Mouse (Mus musculus) midbrain, embryonic 16.5 days (tissue): ENCODE measurements around the gene Abcc1. TPM values are rescaled to one million over a fixed set of nuclear protein-coding genes. Genes with fewer than 3 reads are reported as not detected.

Experiments used
- ATAC-seq: fragments of 200-750 bp; cut with Nextera tagmentation; 2 replicates; pipeline ENCODE4 v1.8.0; 2017; ENCODE audit warnings: moderate TSS enrichment
- H3K27ac ChIP-seq: fragments of 300-500 bp; sonication (generic); 2 replicates; pipeline ENCODE4 v1.5.1; 2014; ENCODE audit warnings: mild to moderate bottlenecking, low read length, mixed read lengths
- H3K27me3 ChIP-seq: fragments of 300-500 bp; sonication (generic); 2 replicates; pipeline ENCODE4 v1.6.1; 2014; ENCODE audit warnings: low read depth, low read length, mixed read lengths; ENCODE audit not compliant: control insufficient read depth, insufficient read depth
- H3K36me3 ChIP-seq: fragments of 300-500 bp; sonication (generic); 2 replicates; pipeline ENCODE4 v1.6.1; 2014; ENCODE audit warnings: mild to moderate bottlenecking, low read length, moderate library complexity, mixed read lengths; ENCODE audit not compliant: control insufficient read depth, insufficient read depth
- H3K4me1 ChIP-seq: fragments of 300-500 bp; sonication (generic); 2 replicates; pipeline ENCODE4 v1.6.1; 2014; ENCODE audit warnings: mild to moderate bottlenecking, low read length, mixed read lengths; ENCODE audit not compliant: control insufficient read depth, insufficient read depth
- H3K4me2 ChIP-seq: fragments of 300-500 bp; sonication (generic); 2 replicates; pipeline ENCODE4 v1.6.1; 2014; ENCODE audit warnings: mild to moderate bottlenecking, low read length, mixed read lengths
- H3K4me3 ChIP-seq: fragments of 300-500 bp; sonication (generic); 2 replicates; pipeline ENCODE4 v1.5.1; 2014; ENCODE audit warnings: low read depth, mild to moderate bottlenecking, low read length, moderate library complexity, mixed read lengths
- H3K9ac ChIP-seq: fragments of 300-500 bp; sonication (generic); 2 replicates; pipeline ENCODE4 v1.6.1; 2014; ENCODE audit warnings: low read depth, low read length, mixed read lengths
- H3K9me3 ChIP-seq: fragments of 300-500 bp; sonication (generic); replicated peaks from 2 replicates; pipeline ENCODE4 v1.6.1; 2014; ENCODE audit warnings: mild to moderate bottlenecking, low read length, mixed read lengths; ENCODE audit not compliant: control insufficient read depth, poor library complexity, severe bottlenecking
- WGBS: fragments of 180-500 bp; shearing (Covaris S2); extraction: QIAGEN DNeasy Blood & Tissue Kit; methylation state at CpG from one replicate; pipeline ENCODE4 v1.1.7; 2014; 5-methylcytosine and 5-hydroxymethylcytosine counted together
- polyA plus RNA-seq: library from polyadenylated mRNA; unstranded; fragments of >200 nt; fragmentation: Nextera tagmentation; extraction: Ambion mirVana; gene quantifications from 2 replicates; pipeline ENCODE4 v1.2.1, GENCODE M21; 2015

The Abcc1 gene
- polyA plus RNA-seq, 1 experiment from 2014 or later, result 9.3 TPM

- WGBS, result 86% methylated on average over 10 of the region's 10 CpGs
- Histone ChIP-seq H3K36me3 (peaks cover 9% of the 10 kb centered on the region), H3K9ac (no peak overlapping the region), H3K4me3 (no peak overlapping the region), H3K9me3 (no peaks in the 10 kb centered on the region), H3K27ac (no peak overlapping the region), H3K4me2 (no peak overlapping the region), H3K27me3 (no peaks in the 10 kb centered on the region), H3K4me1 (no peaks in the 10 kb centered on the region)
- ATAC-seq, result no peak
These were observed 116.3 kb downstream of the Abcc1 start for GRCm38 (mm10) chr16:14477510-14478300.

- 97% methylated on average over 2 of the region's 2 CpGs for WGBS
- Histone ChIP-seq H3K9ac (no peak overlapping the region), H3K36me3 (peaks cover 2% of the 10 kb centered on the region; the same call in 1 of the 2 replicates), H3K9me3 (no peaks in the 10 kb centered on the region), H3K27ac (no peak overlapping the region), H3K4me3 (no peak overlapping the region), H3K4me2 (no peak overlapping the region), H3K27me3 (no peaks in the 10 kb centered on the region), H3K4me1 (no peaks in the 10 kb centered on the region)
- no peak for ATAC-seq
These were observed 118.3 kb downstream of the Abcc1 start for GRCm38 (mm10) chr16:14479641-14480040.

- no peak overlapping the region for H3K4me2 ChIP-seq
- no peaks in the 10 kb centered on the region for H3K36me3 ChIP-seq
- H3K4me3 ChIP-seq, result no peak overlapping the region
- H3K9me3 ChIP-seq, result no peaks in the 10 kb centered on the region
- no peaks in the 10 kb centered on the region for H3K27me3 ChIP-seq
- H3K27ac ChIP-seq, result no peak overlapping the region
- no peaks in the 10 kb centered on the region for H3K4me1 ChIP-seq
- no peak overlapping the region for H3K9ac ChIP-seq
- no peak for ATAC-seq
- WGBS, result 78% methylated on average over 1 of the region's 1 CpGs
These were observed 121.9 kb downstream of the Abcc1 start for GRCm38 (mm10) chr16:14483221-14483620.

- Histone ChIP-seq H3K4me2 (no peak overlapping the region), H3K9me3 (no peaks in the 10 kb centered on the region), H3K27ac (no peak overlapping the region), H3K4me1 (no peaks in the 10 kb centered on the region), H3K36me3 (no peaks in the 10 kb centered on the region), H3K27me3 (no peaks in the 10 kb centered on the region), H3K9ac (no peak overlapping the region), H3K4me3 (no peak overlapping the region)
- no peak for ATAC-seq
- 91% methylated on average over 2 of the region's 2 CpGs for WGBS
These were observed 132.2 kb downstream of the Abcc1 start for GRCm38 (mm10) chr16:14493491-14494114.

GRCm38 (mm10) chr16:14501649-14502360 lies 140.4 kb downstream of the Abcc1 start:
- no peaks in the 10 kb centered on the region for H3K4me1 ChIP-seq
- peak; percentile 93 for ATAC-seq
- no peak overlapping the region for H3K4me3 ChIP-seq
- no peaks in the 10 kb centered on the region for H3K9me3 ChIP-seq
- no peak overlapping the region for H3K4me2 ChIP-seq
- WGBS, result 81% methylated on average over 8 of the region's 8 CpGs
- no peak overlapping the region for H3K27ac ChIP-seq
- H3K36me3 ChIP-seq, result no peaks in the 10 kb centered on the region
- no peaks in the 10 kb centered on the region for H3K27me3 ChIP-seq
- H3K9ac ChIP-seq, result no peak overlapping the region

GRCm38 (mm10) chr16:14506461-14506860 lies 145.1 kb downstream of the Abcc1 start:
- Histone ChIP-seq H3K27me3 (no peaks in the 10 kb centered on the region), H3K4me3 (no peak overlapping the region), H3K9me3 (no peaks in the 10 kb centered on the region), H3K36me3 (no peaks in the 10 kb centered on the region), H3K4me2 (no peak overlapping the region), H3K4me1 (no peaks in the 10 kb centered on the region), H3K27ac (no peak overlapping the region), H3K9ac (no peak overlapping the region)
- 72% methylated on average over 2 of the region's 2 CpGs for WGBS
- no peak for ATAC-seq

Other genes with a start within 250 kb of the Abcc1 start
- gene Nde1, start 198.3 kb upstream of the Abcc1 start, polyA plus RNA-seq, result 18.7 and 21.9 TPM in 2 replicates
- gene Marf1, start 198.2 kb upstream of the Abcc1 start, polyA plus RNA-seq, result 16.0 and 16.4 TPM in 2 replicates
- 0.59 and 0.67 TPM in 2 replicates for gene Myh11, start 70.2 kb upstream of the Abcc1 start, polyA plus RNA-seq
- 205 TPM in 2 replicates for gene Fopnl, start 44.2 kb upstream of the Abcc1 start, polyA plus RNA-seq
- gene A630010A05Rik, start 200.8 kb downstream of the Abcc1 start, polyA plus RNA-seq, result not detected in 2 replicates